Mouse (Mus musculus) heart, postnatal 25 days (tissue): ENCODE measurements around the gene Podn. TPM values are rescaled to one million over a fixed set of nuclear protein-coding genes. Genes with fewer than 3 reads are reported as not detected.
"Not testable (repeated sequence)": the region's sequence is repeated elsewhere in the genome, so short reads cannot be mapped to it uniquely, and the experiment has no call there.

ENCODE experiments used
- DNase-seq: peaks from one replicate; pipeline ENCODE4 v3.0.0; 2022; ENCODE audit warnings: low spot score
- intact Hi-C: fragments of 180-260 bp; cut with DNase I; formaldehyde crosslinking; loops from one replicate; pipeline ENCODE4 v1.15.1; 2025
- total RNA-seq, 2 experiments: library from RNA; stranded (reverse); gene quantifications; 2 replicates each; pipeline ENCODE4 v1.2.3; 2021

The Podn gene
- total RNA-seq, 2 experiments from 2014 or later = 32.3 to 32.6 TPM

DNA sequence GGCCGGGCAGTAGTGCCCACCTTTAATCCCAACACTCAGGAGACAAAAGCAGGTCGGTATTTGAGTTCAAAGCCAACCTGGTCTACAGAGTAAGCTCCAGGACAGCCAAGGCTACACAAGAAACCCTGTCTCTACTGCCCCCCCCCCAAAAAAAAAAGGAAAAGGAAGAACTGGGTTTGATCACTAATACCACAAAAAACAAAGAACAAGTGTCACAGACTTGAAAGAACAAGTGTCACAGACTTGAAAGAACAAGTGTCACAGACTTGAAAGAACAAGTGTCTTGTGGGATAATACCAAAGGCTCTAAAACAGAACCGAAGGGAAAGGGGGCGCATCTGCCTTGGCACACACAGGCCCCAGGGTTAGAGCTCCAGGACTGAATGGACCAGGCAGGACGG is 15.4 kb downstream of the Podn start:
- intact Hi-C loops = no loop called here
- no peak for DNase-seq

GRCm38 (mm10) chr4:108079762-108080161 is 16.5 kb downstream of the Podn start:
- intact Hi-C loops = loop anchor here (10.0 kb wide), 1 partner anchor 225 kb away; the partner anchor contains the start of gene Zyg11b

GRCm38 (mm10) chr4:108079191-108079590 is 17.1 kb downstream of the Podn start:
- DNase-seq = not testable (repeated sequence)
- intact Hi-C loops = loop anchor here (10.0 kb wide), 1 partner anchor 226 kb away; the partner anchor contains the start of gene Zyg11b

More at GRCm38 (mm10) chr4:108079762-108080161, 16.5 kb downstream of the Podn start:
- no peak for DNase-seq

GRCm38 (mm10) chr4:108077224-108077955 is 18.9 kb downstream of the Podn start:
- intact Hi-C loops = loop anchor here (10.0 kb wide), 1 partner anchor 227 kb away; the partner anchor contains the start of gene Zyg11b
- DNase-seq = no peak

- intact Hi-C loops = loop anchor here (10.0 kb wide), 1 partner anchor 230 kb away; the partner anchor contains the start of gene Zyg11b
These were observed 21.9 kb downstream of the Podn start for GRCm38 (mm10) chr4:108074204-108074823.

DNA sequence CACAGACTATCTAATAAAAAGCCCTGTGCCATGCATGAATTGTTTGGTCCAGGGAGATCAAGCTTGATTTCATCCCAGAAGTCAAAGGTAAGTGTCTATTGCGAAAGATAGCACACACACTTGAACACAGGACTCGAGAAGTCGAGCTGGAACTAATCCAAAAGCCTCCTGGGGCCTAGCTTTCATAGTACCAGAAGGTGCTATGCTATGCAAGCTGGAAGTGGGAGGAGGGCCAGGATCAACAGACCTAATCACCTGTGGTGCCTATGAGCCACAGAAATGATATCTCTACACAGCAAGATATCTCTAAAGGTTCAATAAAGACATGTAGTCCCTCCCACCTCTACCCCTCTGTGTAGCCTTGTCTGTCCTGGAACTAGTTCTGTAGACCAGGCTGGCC is 24.2 kb downstream of the Podn start:
- intact Hi-C loops = loop anchor here (10.0 kb wide), 1 partner anchor 233 kb away; the partner anchor contains the start of gene Zyg11b

More at GRCm38 (mm10) chr4:108074204-108074823, 21.9 kb downstream of the Podn start:
- DNase-seq = no peak

GRCm38 (mm10) chr4:108071235-108071901 is 24.9 kb downstream of the Podn start:
- DNase-seq = peak; percentile 89
- intact Hi-C loops = loop anchor here (2.0 to 10.0 kb wide), 2 partner anchors 47 to 233 kb away; partner anchors contain the start of gene Zyg11b

More for the DNA sequence above, 24.2 kb downstream of the Podn start:
- DNase-seq = no peak

GRCm38 (mm10) chr4:108070723-108071122 is 25.5 kb downstream of the Podn start:
- intact Hi-C loops = loop anchor here (2.0 to 10.0 kb wide), 2 partner anchors 48 to 234 kb away; partner anchors contain the start of gene Zyg11b
- no peak for DNase-seq

DNA sequence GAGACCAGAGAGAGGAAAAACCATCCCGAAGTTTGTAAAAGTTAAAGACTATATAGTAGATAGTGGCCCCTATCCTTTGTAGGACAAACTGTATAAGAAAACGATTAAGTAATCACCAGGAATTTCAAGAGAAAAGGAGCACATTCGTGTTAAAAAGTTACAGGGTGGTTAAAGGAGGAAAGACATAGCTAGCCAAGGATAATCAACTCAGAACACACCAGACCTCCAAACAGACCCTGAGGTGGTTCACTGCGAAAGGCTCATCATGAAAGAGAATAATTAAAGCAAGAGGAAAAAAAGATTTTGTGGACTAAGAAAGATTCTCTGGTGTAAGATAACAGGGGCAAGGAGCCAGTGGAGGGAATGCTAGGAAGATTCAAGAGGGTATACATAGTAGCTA is 26.0 kb downstream of the Podn start:
- intact Hi-C loops = loop anchor here (2.0 to 10.0 kb wide), 2 partner anchors 49 to 235 kb away; partner anchors contain the start of gene Zyg11b
- DNase-seq = no peak

GRCm38 (mm10) chr4:108068081-108068480 is 28.2 kb downstream of the Podn start:
- DNase-seq = no peak
- intact Hi-C loops = no loop called here

DNA sequence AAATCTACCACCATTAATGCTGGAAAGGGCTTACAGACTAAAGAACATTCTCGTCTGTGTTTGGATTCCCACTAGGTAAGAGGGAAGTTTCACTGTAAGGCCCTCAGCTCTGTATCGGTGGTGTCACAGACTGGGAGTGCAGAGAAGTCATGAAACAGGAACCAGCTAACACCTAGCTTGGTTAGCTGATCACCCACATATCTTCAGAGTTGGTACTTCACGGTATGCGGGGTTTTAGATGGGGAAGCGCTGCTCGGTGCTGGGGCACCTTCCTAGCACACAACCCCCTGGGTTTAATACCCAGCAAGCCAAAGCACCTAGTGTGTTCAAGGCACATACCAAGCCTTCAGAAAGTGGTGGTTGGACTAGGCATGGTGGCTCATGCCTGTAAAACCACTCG is 29.0 kb downstream of the Podn start:
- DNase-seq = no peak
- intact Hi-C loops = no loop called here

DNA sequence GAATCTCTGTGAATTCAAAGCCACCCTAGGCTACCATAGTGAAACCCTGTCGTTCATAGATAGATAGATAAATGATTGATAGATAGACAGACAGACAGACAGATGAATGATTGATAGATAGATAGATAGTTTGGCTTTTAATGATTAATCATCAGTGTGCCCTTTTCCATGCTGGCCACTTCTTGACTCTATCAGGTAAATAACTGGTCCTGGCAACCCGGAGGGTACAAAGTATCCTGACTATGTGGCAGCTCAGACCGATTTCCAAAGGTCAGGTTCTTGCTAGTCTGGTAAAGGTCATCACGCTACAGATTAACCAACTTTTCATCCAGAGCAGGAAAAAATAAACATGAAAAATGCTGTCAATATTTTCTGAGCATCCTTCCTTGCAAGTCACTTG is 29.7 kb downstream of the Podn start:
- intact Hi-C loops = no loop called here
- DNase-seq = no peak

- no peak for DNase-seq
These were observed 30.9 kb downstream of the Podn start for GRCm38 (mm10) chr4:108065176-108065844.

GRCm38 (mm10) chr4:108063616-108064015 is 32.6 kb downstream of the Podn start:
- intact Hi-C loops = no loop called here
- DNase-seq = no peak

More at GRCm38 (mm10) chr4:108065176-108065844, 30.9 kb downstream of the Podn start:
- intact Hi-C loops = no loop called here

DNA sequence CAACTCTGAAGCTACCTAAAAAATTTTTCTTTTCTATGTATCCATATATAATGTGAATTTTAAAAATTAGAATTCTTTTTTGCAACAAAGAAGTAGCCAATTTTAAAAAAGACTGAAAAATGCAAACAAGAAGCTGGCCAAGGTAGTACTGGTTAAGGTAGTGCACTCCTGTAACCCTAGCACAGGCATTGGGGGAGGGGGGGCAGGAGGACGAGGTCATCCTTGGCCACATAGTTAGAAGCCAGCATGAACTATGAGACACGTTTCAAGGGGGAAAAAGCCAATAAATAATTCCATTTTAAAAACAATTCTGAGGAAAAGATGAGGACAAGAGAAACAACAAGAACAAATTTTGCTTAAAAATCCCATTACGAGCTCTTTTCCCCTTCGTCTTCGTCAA is 33.7 kb downstream of the Podn start:
- intact Hi-C loops = no loop called here
- no peak for DNase-seq

- DNase-seq = no peak
- intact Hi-C loops = no loop called here
These were observed 35.5 kb downstream of the Podn start for GRCm38 (mm10) chr4:108060774-108061173.

DNA sequence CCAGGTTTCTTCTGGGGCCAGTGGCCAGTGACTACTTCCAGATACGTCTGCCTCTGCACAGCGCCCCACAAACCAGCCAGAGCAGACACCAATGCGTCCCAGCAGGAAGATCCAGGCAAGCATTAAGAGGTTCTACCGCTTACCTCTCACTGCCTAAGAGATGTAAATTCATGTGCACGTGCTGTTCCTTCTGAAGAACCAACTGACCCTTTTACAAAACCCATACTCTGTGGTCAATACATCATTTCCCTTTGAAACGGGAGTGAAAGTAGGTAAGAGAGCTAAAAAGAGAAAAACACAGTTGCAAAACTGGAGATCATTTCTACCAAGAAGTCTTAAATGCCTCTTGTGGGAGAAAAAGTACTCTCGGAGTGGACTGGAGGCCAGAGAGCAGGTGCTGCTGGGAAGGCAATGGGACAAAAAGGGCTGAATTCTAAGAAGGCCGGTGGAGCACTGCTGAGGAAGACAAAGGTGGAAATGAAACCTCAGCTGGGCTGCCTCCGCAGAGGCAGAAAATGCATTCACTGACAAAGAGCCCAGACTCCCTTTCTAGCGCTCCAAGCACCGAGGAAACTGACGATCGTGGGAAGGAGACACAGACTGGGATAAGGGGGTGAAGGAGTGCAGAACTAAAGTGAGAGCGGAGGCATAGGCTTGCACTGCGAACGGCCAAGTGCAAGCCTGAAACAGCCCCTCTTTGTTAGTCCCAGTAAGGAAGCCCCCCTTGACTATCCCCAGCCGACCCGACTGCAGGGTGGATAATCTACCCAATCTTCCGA is 36.5 kb downstream of the Podn start:
- no peak for DNase-seq
- intact Hi-C loops = no loop called here

DNA sequence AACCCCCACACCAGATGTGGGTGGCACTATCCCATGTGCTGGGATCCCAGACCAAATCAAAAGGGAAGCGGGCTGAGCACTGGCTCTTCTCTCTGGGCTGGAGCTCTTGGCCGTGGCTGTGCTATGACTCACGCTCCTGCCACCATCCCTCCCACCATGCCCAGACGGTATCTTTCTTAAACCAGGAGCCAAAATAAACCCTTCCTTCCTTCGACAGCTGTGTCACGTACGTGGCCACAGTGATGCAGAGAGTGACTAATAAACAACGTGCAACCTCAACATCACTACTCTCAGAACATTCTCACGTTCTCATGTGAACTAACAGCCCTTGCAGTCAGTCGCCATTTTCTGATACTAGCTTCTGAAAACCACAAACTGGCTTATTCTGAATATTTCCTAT is 38.1 kb downstream of the Podn start:
- DNase-seq = peak; percentile 22
- intact Hi-C loops = no loop called here

- no peak for DNase-seq
- intact Hi-C loops = no loop called here
These were observed 39.0 kb downstream of the Podn start for GRCm38 (mm10) chr4:108057247-108057646.
